Mouse (Mus musculus) lung, postnatal 0 days (tissue): ENCODE results near the gene Ltc4s. TPM values are rescaled to one million over a fixed set of nuclear protein-coding genes. Genes with fewer than 3 reads are reported as not detected.

Experiments
- ATAC-seq: fragments of 200-750 bp; cut with Nextera tagmentation; 2 replicates; pipeline ENCODE4 v1.8.0; 2017; ENCODE audit warnings: moderate library complexity
- DNase-seq: peaks from one replicate; pipeline ENCODE4 v3.0.0-alpha.2; 2016; ENCODE audit warnings: low spot score
- H3K27ac ChIP-seq: fragments of 300-500 bp; sonication (generic); 2 replicates; pipeline ENCODE4 v1.5.1; 2014; ENCODE audit warnings: antibody characterized with exemption, mild to moderate bottlenecking, low read length, mixed read lengths
- H3K27me3 ChIP-seq: fragments of 300-500 bp; sonication (generic); replicated peaks from 2 replicates; pipeline ENCODE4 v1.6.1; 2014; ENCODE audit warnings: low read length, mixed read lengths; ENCODE audit not compliant: insufficient read depth
- H3K36me3 ChIP-seq: fragments of 300-500 bp; sonication (generic); 2 replicates; pipeline ENCODE4 v1.6.1; 2014; ENCODE audit warnings: low read length, mixed read lengths; ENCODE audit not compliant: insufficient read depth
- H3K4me1 ChIP-seq: fragments of 300-500 bp; sonication (generic); 2 replicates; pipeline ENCODE4 v1.6.1; 2014; ENCODE audit warnings: antibody characterized with exemption, low read depth, low read length, mixed read lengths; ENCODE audit not compliant: insufficient read depth
- H3K4me2 ChIP-seq: fragments of 300-500 bp; sonication (generic); replicated peaks from 2 replicates; pipeline ENCODE4 v1.6.1; 2014; ENCODE audit warnings: low read depth, mild to moderate bottlenecking, low read length, moderate library complexity, mixed read lengths
- H3K4me3 ChIP-seq: fragments of 300-500 bp; sonication (generic); 2 replicates; pipeline ENCODE4 v1.5.1; 2014; ENCODE audit warnings: low read depth, low read length
- H3K9ac ChIP-seq: fragments of 300-500 bp; sonication (generic); replicated peaks from 2 replicates; pipeline ENCODE4 v1.6.1; 2014; ENCODE audit warnings: low read depth, mild to moderate bottlenecking
- H3K9me3 ChIP-seq: fragments of 300-500 bp; sonication (generic); 2 replicates; pipeline ENCODE4 v1.6.1; 2016; ENCODE audit warnings: low read length, mixed read lengths
- CTCF ChIP-seq: IDR thresholded peaks from 2 replicates; pipeline ENCODE4 v1.5.1; 2016; ENCODE audit warnings: antibody characterized with exemption, mild to moderate bottlenecking
- EP300 ChIP-seq: IDR thresholded peaks from 2 replicates; pipeline ENCODE4 v1.6.1; 2016; ENCODE audit warnings: antibody characterized with exemption, mild to moderate bottlenecking, control low read depth
- WGBS: fragments of 180-500 bp; shearing (Covaris S2); extraction: QIAGEN DNeasy Blood & Tissue Kit; methylation state at CpG from one replicate; pipeline ENCODE4 v1.1.7; 2014; 5-methylcytosine and 5-hydroxymethylcytosine counted together
- polyA plus RNA-seq: library from polyadenylated mRNA; unstranded; fragments of >200 nt; fragmentation: Nextera tagmentation; extraction: Ambion mirVana; gene quantifications from 2 replicates; pipeline ENCODE4 v1.2.1, GENCODE M21; 2015

Gene Ltc4s
- polyA plus RNA-seq, 1 experiment from 2014 or later: 21.9 TPM

GRCm38 (mm10) chr11:50253393-50253792 lies 15.0 kb upstream of the Ltc4s start:
- no peaks in the 10 kb centered on the region for H3K4me1 ChIP-seq
- DNase-seq: no peak
- H3K4me3 ChIP-seq: no peak overlapping the region
- H3K4me2 ChIP-seq: no peak overlapping the region
- TF ChIP-seq EP300 (no peak), CTCF (no peak)
- no peak overlapping the region for H3K9ac ChIP-seq
- 55% methylated on average over 1 of the region's 1 CpGs for WGBS
- no peaks in the 10 kb centered on the region for H3K27me3 ChIP-seq
- no peaks in the 10 kb centered on the region for H3K9me3 ChIP-seq
- no peak overlapping the region for H3K27ac ChIP-seq
- peaks cover 9% of the 10 kb centered on the region; the same call in 1 of the 2 replicates for H3K36me3 ChIP-seq
- no peak for ATAC-seq

- 0 out of 2 replicates have a peak overlapping the region, but pooled peaks have one; percentile 64 for H3K27ac ChIP-seq
- ATAC-seq: no peak
- WGBS: 47% methylated on average over 11 of the region's 11 CpGs
These were observed 14.4 kb upstream of the Ltc4s start for GRCm38 (mm10) chr11:50252684-50253265.

GRCm38 (mm10) chr11:50252166-50252565 lies 13.8 kb upstream of the Ltc4s start:
- Histone ChIP-seq H3K9ac (no peak overlapping the region), H3K27me3 (no peaks in the 10 kb centered on the region), H3K4me2 (no peak overlapping the region), H3K36me3 (peaks cover 9% of the 10 kb centered on the region; the same call in 1 of the 2 replicates), H3K4me3 (no peak overlapping the region), H3K9me3 (no peaks in the 10 kb centered on the region), H3K27ac (0 out of 2 replicates have a peak overlapping the region, but pooled peaks have one; percentile 64), H3K4me1 (no peaks in the 10 kb centered on the region)
- DNase-seq (peak; percentile 59), ATAC-seq (peak; percentile 59; the same call in 1 of the 2 replicates)
- no peak for TF ChIP-seq EP300
- TF ChIP-seq CTCF: no peak
- 34% methylated on average over 3 of the region's 3 CpGs for WGBS

More at GRCm38 (mm10) chr11:50252684-50253265, 14.4 kb upstream of the Ltc4s start:
- Histone ChIP-seq H3K36me3 (peaks cover 9% of the 10 kb centered on the region; the same call in 1 of the 2 replicates), H3K9me3 (no peaks in the 10 kb centered on the region), H3K27me3 (no peaks in the 10 kb centered on the region), H3K4me1 (no peaks in the 10 kb centered on the region), H3K9ac (no peak overlapping the region), H3K4me2 (no peak overlapping the region), H3K4me3 (no peak overlapping the region)
- DNase-seq: no peak
- TF ChIP-seq CTCF (no peak), EP300 (no peak)

- Histone ChIP-seq H3K27ac (no peak overlapping the region), H3K4me3 (no peak overlapping the region), H3K27me3 (no peaks in the 10 kb centered on the region), H3K9me3 (no peaks in the 10 kb centered on the region), H3K36me3 (no peaks in the 10 kb centered on the region), H3K4me1 (no peaks in the 10 kb centered on the region), H3K9ac (no peak overlapping the region), H3K4me2 (no peak overlapping the region)
- 72% methylated on average over 7 of the region's 7 CpGs for WGBS
- DNase-seq (no peak), ATAC-seq (no peak)
- TF ChIP-seq CTCF (no peak), EP300 (no peak)
These were observed 10.2 kb upstream of the Ltc4s start for GRCm38 (mm10) chr11:50248473-50249171.

GRCm38 (mm10) chr11:50245269-50245668 lies 6.9 kb upstream of the Ltc4s start:
- Histone ChIP-seq H3K36me3 (no peaks in the 10 kb centered on the region), H3K4me1 (no peaks in the 10 kb centered on the region), H3K27ac (no peak overlapping the region), H3K4me3 (no peak overlapping the region), H3K9ac (no peak overlapping the region), H3K27me3 (no peaks in the 10 kb centered on the region), H3K4me2 (no peak overlapping the region), H3K9me3 (no peaks in the 10 kb centered on the region)
- WGBS: 68% methylated on average over 5 of the region's 5 CpGs
- TF ChIP-seq CTCF (no peak), EP300 (no peak)
- ATAC-seq (no peak), DNase-seq (no peak)

- Histone ChIP-seq H3K4me1 (no peaks in the 10 kb centered on the region), H3K4me2 (no peak overlapping the region), H3K9me3 (no peaks in the 10 kb centered on the region), H3K4me3 (no peak overlapping the region), H3K9ac (no peak overlapping the region), H3K36me3 (no peaks in the 10 kb centered on the region), H3K27me3 (no peaks in the 10 kb centered on the region), H3K27ac (no peak overlapping the region)
- DNase-seq: no peak
- WGBS: 58% methylated on average over 6 of the region's 6 CpGs
- TF ChIP-seq CTCF: no peak
- no peak for TF ChIP-seq EP300
- ATAC-seq: no peak
These were observed 5.5 kb upstream of the Ltc4s start for GRCm38 (mm10) chr11:50243926-50244325.
